ENCODE assay signal across 9 mouse cellular contexts in the genomic region with DNA sequence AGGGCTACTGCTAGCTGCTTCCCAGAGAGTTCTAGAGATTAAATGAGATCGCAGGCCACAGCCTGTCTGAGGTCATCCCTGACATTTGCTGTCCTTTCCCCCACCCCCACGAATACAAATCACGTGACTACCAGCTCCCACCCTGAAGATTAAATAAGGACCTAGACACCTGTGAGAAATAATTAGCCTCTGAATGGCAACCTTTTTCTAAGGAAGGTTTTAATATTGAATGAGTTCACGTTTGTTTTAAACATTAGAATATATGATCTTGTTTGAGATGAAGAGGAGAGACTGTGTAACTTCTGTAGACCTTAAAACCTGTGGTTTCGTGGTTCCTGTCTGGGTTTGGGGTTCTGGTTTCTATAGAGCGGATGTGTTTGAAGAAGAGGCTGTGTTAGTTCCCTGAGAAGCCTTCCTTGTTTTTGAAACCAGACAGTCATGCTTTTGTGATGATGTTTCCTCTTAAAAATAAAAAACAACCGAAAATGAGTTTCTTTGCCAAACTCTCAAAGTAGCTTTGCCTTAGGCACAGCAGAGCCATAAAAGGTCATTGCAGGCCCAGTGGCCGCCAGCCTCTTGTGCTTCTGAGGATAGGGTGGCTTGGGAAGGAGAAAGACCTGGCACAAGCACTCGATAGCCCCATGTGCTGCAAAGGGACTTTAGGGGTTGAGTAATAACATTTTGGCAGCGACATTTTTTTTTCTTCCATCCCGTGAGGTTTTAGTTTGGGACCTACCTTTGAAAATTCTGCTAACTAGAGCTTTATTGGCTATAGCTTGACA.
A peak's percentile ranks its signal among the peaks of the same experiment; 100 is the strongest.
DNase-seq lines count a peak whose midpoint lies in the region; ATAC-seq and TF ChIP-seq lines count a peak whose summit lies in the region.
"Had no signal": no experiment of that assay in that cellular context is flagged by ENCODE, and none has a peak within 500 bp of the region (broad histone marks: within the 10 kb centered on the region; RNA-seq: fewer than 3 reads in every experiment).

No protein-coding gene starts in this region.

- H3K4me1 ChIP-seq in heart, embryonic 12.5 days (replicated peaks) = peaks cover 36% of the 10 kb centered on the region
- H3K4me1 ChIP-seq in embryonic facial prominence, embryonic 14.5 days (ENCODE audit: control insufficient read depth, insufficient read depth, low read length) = peaks cover 54% of the 10 kb centered on the region

- no peak for ATAC-seq in heart, embryonic 12.5 days (ENCODE audit: insufficient number of reproducible peaks, low FRiP score)
- ATAC-seq in embryonic facial prominence, embryonic 14.5 days (ENCODE audit: low read depth) = no peak
- peak; percentile 76 for ATAC-seq in megakaryocyte, adult 5-6 weeks (ENCODE audit: poor library complexity, severe bottlenecking)
- ATAC-seq in cerebellum, adult (ENCODE audit: insufficient number of reproducible peaks, low FRiP score, low TSS enrichment) = no peak; the same call in 1 of the 2 replicates

- TF ChIP-seq CTCF in C2C12 (IDR thresholded peaks at IDR 0.05; ENCODE audit: control insufficient read depth, insufficient read depth, insufficient read length) = no peak

- no peaks in the 10 kb centered on the region for H3K79me2 ChIP-seq in C2C12 (ENCODE audit: control insufficient read depth, insufficient read depth)

- no peak overlapping the region for H3K4me2 ChIP-seq in heart, embryonic 12.5 days
- no peak overlapping the region for H3K4me2 ChIP-seq in embryonic facial prominence, embryonic 14.5 days (ENCODE audit: low read depth, low read length)

- H3K36me3 ChIP-seq in heart, embryonic 12.5 days = no peaks in the 10 kb centered on the region
- H3K36me3 ChIP-seq in C2C12 (ENCODE audit: control insufficient read depth, insufficient read depth) = no peaks in the 10 kb centered on the region
- H3K36me3 ChIP-seq in embryonic facial prominence, embryonic 14.5 days (ENCODE audit: control insufficient read depth, insufficient read depth, low read length) = no peaks in the 10 kb centered on the region

- H3K4me3 ChIP-seq in heart, embryonic 12.5 days = no peak overlapping the region
- no peak overlapping the region for H3K4me3 ChIP-seq in C2C12 (ENCODE audit: insufficient read depth, poor library complexity, severe bottlenecking)
- no peak overlapping the region for H3K4me3 ChIP-seq in embryonic facial prominence, embryonic 14.5 days (ENCODE audit: low read depth, low read length)

- no peak overlapping the region for H3K9ac ChIP-seq in heart, embryonic 12.5 days
- H3K9ac ChIP-seq in embryonic facial prominence, embryonic 14.5 days (ENCODE audit: low read depth, low read length) = no peak overlapping the region

- 72% methylated on average over 11 of the region's 11 CpGs for WGBS in heart, embryonic 12.5 days
- WGBS in embryonic facial prominence, embryonic 14.5 days = 50% methylated on average over 11 of the region's 11 CpGs

- peak; percentile 50 for DNase-seq in heart, adult 8-10 months (ENCODE audit: low spot score)
- peak; percentile 20 for DNase-seq in embryonic facial prominence, embryonic 14.5 days (ENCODE audit: low spot score)
- no peak for DNase-seq in right cerebral cortex, adult 18-20 months
- no peak for DNase-seq in frontal cortex, postnatal 14 days (ENCODE audit: low spot score in 2 of 2)
- DNase-seq: lung, postnatal 14 days had no signal

- H3K27ac ChIP-seq in heart, embryonic 12.5 days (ENCODE audit: poor library complexity, severe bottlenecking) = no peak overlapping the region
- H3K27ac ChIP-seq in embryonic facial prominence, embryonic 14.5 days (replicated peaks; ENCODE audit: low read depth, low read length) = peak overlapping the region; percentile 45; the same call in 1 of the 2 replicates

- H3K79me3 ChIP-seq in C2C12 (ENCODE audit: low read depth) = no peaks in the 10 kb centered on the region

- no peak overlapping the region for H3ac ChIP-seq in C2C12 (ENCODE audit: control insufficient read depth, insufficient read length, low read depth)

- peaks cover 78% of the 10 kb centered on the region for H3K27me3 ChIP-seq in heart, embryonic 12.5 days (replicated peaks)
- no peaks in the 10 kb centered on the region for H3K27me3 ChIP-seq in C2C12 (ENCODE audit: control insufficient read depth, insufficient read depth, insufficient read length)
- no peaks in the 10 kb centered on the region for H3K27me3 ChIP-seq in embryonic facial prominence, embryonic 14.5 days (replicated peaks; ENCODE audit: control insufficient read depth, insufficient read depth, low read length)

- H3K9me3 ChIP-seq in heart, embryonic 12.5 days (replicated peaks) = no peaks in the 10 kb centered on the region
- H3K9me3 ChIP-seq in embryonic facial prominence, embryonic 14.5 days (ENCODE audit: control insufficient read depth, low read length) = no peaks in the 10 kb centered on the region

TF ChIP-seq in C2C12, 6 proteins besides CTCF, POLR2A, EP300 and RAD21:
- no peak for TF ChIP-seq MYOG (IDR thresholded peaks at IDR 0.05; ENCODE audit: control insufficient read depth, extremely low read depth, insufficient read length)
- TF ChIP-seq CEBPB (IDR thresholded peaks at IDR 0.05; ENCODE audit: low read depth) = peak; percentile 32
- peak; percentile 80 for TF ChIP-seq USF1 (IDR thresholded peaks at IDR 0.05; ENCODE audit: low read depth)
- TF ChIP-seq MAX (IDR thresholded peaks at IDR 0.05) = peak; percentile 20
- no peak for TF ChIP-seq MYOD1 (IDR thresholded peaks at IDR 0.05; ENCODE audit: control insufficient read depth, insufficient read length, low read depth)
- TF ChIP-seq FOSL1 (IDR thresholded peaks at IDR 0.05; ENCODE audit: insufficient read depth, low read length, poor library complexity, severe bottlenecking) = no peak

Comparison
In these comparisons a context has a peak if more than half of its experiments do, and no peak if none do; other contexts are left out.
1. DNase-seq: peak in heart, adult 8-10 months (single experiment) and embryonic facial prominence, embryonic 14.5 days (single experiment); none in right cerebral cortex, adult 18-20 months (single experiment) and frontal cortex, postnatal 14 days (0 of 2).